Mouse (Mus musculus) inflammation-experienced regulatory T-cells, adult 6 months (primary cell): ENCODE data around the gene Zfp568. TPM values are rescaled to one million over a fixed set of nuclear protein-coding genes. Genes with fewer than 3 reads are reported as not detected.
"Not testable (repeated sequence)": the region's sequence is repeated elsewhere in the genome, so short reads cannot be mapped to it uniquely, and the experiment has no call there.

ENCODE experiments used
- ATAC-seq: one replicate; pipeline ENCODE4 v1.8.0; 2017
- polyA plus RNA-seq, 3 experiments: library from polyadenylated mRNA; unstranded; fragments of 100-300 nt; shearing (Covaris generic); gene quantifications; one replicate each; pipeline ENCODE4 v1.2.1; 2017

Gene Zfp568
- 1 to 10 TPM; 1.8 to 2.0 (median 2.0) TPM for polyA plus RNA-seq

DNA sequence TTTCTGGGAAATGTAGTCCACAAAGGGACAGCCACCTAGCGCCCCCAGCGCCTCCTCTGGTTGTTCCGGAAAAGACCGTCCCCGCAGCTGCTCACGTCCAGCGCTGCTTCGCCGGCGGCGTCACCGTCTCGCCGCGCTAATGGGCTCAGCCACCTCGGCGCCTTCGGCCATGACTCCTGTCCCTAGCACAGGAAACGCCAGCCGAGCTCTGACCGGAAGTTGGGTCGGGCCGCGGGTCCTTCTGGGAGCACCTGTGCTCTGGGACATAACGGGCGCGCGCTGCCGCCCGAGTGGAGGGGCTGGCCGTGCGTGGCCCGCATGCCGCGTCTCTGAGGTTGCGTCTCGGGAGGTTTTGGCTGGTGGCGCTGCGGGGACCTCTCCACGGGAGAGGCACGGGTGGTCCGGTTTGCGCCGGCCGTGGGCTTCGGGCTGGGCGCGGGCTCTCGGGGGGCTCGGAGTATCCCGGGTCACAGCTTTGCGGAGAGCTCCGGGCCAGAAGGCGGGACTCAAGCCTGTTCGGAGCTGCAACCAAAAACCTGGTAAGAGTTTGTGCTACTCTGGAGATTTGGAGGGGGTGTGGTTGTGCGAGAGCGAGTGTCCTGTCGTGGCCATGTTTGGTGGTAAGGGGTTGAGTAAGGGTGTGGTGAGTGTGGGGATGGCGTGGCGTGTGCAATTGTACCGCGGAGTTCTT is at the start of gene Zfp568:
Gene Zfp568, plus strand, starts transcription at position 266 of the 691 bp plus-strand sequence.
- peak; percentile 83 for ATAC-seq

DNA sequence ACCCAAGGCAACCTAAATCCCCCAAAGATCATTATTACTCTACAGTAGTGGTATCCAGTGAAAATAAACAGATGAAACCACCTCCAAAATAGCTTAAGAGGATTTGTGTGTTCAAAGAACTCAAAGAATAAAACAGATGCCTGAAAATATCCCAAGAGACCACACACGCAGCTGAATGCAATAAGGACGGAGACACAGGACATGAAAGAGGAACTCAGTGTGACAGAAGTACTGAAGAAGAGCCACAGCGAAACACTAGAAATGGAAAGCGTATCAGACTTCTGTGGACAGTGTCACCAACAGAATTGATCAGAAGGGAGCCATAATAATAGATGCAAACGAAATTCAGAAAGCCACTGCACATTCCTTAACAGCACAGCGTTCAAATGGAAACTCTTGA is 44.9 kb upstream of the Zfp568 start:
- ATAC-seq = no peak

GRCm38 (mm10) chr7:29941027-29941426 is 42.7 kb upstream of the Zfp568 start:
- no peak for ATAC-seq

DNA sequence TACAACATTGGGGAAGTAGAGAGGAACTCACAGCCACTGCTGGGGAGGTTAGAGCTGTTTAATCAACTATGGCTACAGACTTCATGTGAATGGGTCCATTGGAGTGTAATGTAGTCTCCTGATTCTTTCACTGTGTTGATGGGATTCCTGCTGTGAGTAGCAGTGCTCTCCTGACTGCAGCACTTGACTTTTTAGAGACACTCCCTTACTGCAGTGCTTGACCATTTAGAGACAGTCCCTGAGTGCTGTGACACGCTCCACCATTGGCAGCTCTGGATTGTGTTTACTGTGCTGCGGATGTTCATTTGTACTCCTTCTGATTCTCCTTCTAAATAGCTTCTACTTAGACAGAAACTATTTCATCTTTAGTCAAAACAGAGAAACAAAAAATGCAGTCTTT is 41.0 kb upstream of the Zfp568 start:
- ATAC-seq = no peak

GRCm38 (mm10) chr7:29943720-29944119 is 40.0 kb upstream of the Zfp568 start:
- no peak for ATAC-seq

- no peak for ATAC-seq
Measured at GRCm38 (mm10) chr7:29944201-29944600, 39.6 kb upstream of the Zfp568 start.

DNA sequence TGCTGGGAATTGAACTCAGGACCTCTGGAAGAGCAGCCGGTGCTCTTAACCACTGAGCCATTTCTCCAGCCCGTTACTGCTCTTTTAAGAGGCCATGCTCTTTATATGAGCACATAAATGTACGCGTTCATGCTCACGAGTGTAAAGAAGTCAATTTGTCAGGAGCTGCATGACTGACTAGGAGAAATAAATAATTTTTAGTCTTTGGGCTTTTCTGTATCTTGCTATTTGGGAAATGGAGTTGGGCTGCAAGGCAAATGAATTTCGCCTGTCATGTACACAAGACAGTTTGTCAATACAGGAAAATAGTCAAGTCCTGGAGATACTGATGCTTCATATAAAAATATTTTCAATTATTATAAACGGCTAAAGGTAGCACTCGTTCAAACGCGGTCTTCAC is 30.7 kb upstream of the Zfp568 start:
- no peak for ATAC-seq

GRCm38 (mm10) chr7:29953513-29954401 is 30.0 kb upstream of the Zfp568 start, which contains the start of gene Zfp74:
Gene Zfp74 (minus strand): TSS chr7:29954089.
- peak; percentile 87 for ATAC-seq

- no peak for ATAC-seq
Measured at GRCm38 (mm10) chr7:29954731-29955130, 29.0 kb upstream of the Zfp568 start.

DNA sequence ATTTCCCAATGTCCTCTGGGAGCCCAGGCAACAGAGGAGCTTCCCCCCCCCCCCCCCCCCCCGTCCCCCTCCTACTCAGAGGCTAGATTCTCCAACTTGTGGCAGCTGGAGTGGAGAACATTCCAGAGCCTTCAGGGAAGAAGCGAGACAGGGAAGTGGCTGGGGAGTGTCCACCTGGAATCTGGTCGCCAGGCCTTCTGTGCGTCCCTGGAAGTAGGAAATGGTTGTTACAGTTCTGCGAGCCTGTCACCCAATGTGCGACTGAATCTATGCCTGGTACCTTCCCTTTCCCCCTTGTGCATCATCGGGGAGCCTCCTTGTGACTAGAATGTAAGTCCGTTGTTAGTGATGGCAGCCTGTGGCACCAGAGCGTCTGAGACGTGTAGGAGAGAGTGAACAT is 27.5 kb upstream of the Zfp568 start:
- ATAC-seq = no peak

- ATAC-seq = no peak
Measured at GRCm38 (mm10) chr7:29958125-29958724, 25.5 kb upstream of the Zfp568 start.

GRCm38 (mm10) chr7:29959004-29959403 is 24.8 kb upstream of the Zfp568 start:
- ATAC-seq = no peak

- ATAC-seq = not testable (repeated sequence)
Measured at GRCm38 (mm10) chr7:29965115-29965810, 18.5 kb upstream of the Zfp568 start.

GRCm38 (mm10) chr7:29970686-29971085 is 13.1 kb upstream of the Zfp568 start:
- ATAC-seq = no peak

- ATAC-seq = no peak
Measured at GRCm38 (mm10) chr7:29980761-29981160, 3.0 kb upstream of the Zfp568 start.

DNA sequence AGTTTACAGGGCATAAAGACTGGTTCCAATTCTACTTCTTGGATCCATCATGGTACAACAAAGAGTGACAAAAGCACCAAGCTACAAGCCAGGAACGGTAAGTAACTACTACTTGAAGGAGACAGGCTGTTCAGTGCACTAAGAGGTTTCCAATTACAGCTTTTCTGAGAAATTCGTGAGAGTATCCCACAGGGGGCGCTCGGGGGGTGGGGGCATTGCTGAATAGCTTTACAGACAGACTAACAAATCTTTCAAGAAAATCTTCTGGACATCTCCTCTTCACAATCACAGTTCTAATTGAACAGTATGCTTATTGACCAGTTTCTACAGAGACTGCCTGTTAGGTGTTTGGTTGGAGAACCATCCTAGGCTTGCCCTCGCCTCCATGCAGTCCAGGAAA is 2.3 kb upstream of the Zfp568 start:
- ATAC-seq = no peak

DNA sequence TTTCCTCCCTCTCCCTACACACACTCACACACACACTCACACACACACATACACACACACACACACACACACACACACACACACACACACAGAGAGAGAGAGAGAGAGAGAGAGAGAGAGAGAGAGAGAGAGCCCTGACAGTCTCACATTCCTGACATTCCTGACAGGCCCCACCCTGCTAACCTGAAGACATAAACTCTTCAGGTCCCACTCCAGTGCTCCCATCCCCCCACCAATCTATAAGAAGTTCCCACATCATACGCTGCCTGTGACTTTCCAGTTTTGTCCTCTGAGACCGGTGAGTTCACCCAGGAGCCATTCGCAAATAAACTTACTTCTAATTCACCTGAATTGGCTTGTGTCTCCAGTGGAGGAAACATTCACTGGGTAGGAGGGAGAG is 1.9 kb upstream of the Zfp568 start:
- no peak for ATAC-seq

GRCm38 (mm10) chr7:29982341-29982740 is 1.4 kb upstream of the Zfp568 start:
- ATAC-seq = no peak

DNA sequence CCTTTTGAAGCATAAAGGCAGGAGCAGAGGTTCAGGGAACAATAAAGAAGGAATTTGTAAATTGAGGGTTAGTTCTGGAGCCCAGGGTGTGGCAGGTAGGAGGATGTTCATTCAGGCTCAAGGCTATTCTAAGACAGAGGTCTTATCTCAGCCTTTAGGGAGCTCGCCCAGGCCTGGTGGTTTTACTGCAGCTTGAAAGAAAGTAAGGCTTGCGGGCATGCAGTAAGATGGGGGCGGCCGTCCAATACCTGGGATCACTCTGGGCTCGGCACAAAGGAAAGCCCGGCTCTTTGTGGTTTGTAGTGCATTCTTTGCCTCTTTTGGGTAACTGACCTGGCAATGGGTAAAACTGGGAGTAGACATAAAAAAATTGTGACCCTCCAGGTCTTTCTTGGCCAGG is 824 bp upstream of the Zfp568 start:
- no peak for ATAC-seq

- no peak for ATAC-seq
Measured at GRCm38 (mm10) chr7:29983340-29983689, 440 bp upstream of the Zfp568 start.

DNA sequence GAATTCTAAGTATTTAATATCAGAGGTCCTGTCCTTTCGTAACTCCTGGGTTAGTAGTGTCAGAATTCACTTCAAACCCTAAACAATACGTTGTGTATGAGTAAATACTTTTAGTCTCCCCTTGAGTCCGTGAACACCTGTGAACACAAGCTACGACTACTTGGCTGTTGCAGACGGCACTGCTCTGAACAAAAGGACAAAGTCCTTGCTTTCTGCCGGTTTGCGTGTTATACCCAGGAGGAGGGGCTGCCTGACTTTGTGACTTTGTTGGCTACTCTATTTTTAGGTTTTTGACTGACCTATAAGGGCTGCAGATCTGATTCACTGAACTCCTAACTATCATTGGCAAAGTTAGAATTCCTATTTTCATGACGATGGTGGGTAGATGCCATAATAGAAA is 2.3 kb downstream of the Zfp568 start:
- no peak for ATAC-seq

- ATAC-seq = no peak
Measured at GRCm38 (mm10) chr7:29987551-29987950, 3.8 kb downstream of the Zfp568 start.

DNA sequence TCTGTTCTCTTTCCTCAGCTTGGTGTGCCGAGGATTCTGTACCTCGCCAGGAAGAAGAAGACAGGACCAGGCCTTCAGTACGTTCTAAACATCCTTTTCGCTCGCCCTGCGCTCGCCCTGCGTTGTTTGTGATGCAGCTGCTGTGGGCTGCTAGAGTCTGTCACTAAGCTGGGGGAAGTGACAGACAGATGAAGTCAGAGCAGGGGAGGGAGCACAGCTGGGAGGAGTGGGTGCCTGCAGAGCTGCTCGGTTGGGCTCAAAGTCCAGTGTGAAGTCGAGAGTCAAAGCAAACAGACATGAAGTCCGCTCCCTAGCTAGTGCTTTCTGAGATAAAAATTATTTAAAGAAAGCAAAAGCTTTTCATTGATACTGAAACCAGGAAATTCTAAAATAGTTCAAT is 5.3 kb downstream of the Zfp568 start:
- ATAC-seq = no peak
